Mouse (Mus musculus) stomach, postnatal 0 days (tissue): Measurements from ENCODE around the gene Ehd4.

ENCODE experiments used
- CTCF ChIP-seq: IDR thresholded peaks from 2 replicates; pipeline ENCODE4 v1.5.1; 2016; ENCODE audit warnings: antibody characterized with exemption, low read depth, mild to moderate bottlenecking, moderate library complexity
- EP300 ChIP-seq: optimal IDR thresholded peaks from 2 replicates; pipeline ENCODE3; 2016; ENCODE audit warnings: antibody characterized with exemption

- TF ChIP-seq CTCF (no peak), EP300 (no peak)
These were observed 67.0 kb downstream of the Ehd4 start for GRCm38 (mm10) chr2:120087391-120087790.
